Mouse (Mus musculus) ovary, postnatal 14 days (tissue): ENCODE measurements around the gene Kif26a.

Experiments used
- DNase-seq: peaks from one replicate; pipeline ENCODE4 v3.0.0; 2022; ENCODE audit warnings: low spot score

Kif26a gene

DNA sequence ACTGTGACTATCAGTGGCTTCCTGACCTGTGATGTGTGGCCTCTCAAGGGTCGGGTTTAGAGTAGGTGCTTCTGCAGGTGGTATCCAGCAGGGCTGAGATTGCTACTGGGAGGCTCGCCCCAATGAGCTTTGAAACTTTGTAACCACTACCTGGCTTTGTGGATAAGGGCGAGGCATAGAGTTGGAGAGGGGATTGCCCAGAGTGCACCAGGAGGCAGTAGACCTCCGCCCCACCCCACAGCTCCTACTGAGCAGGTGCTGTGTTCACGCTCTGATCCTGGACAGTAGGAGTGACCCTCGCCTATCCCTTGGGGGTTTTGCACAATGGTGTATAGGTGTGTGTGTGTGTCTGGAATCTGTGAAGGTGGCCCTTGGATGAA lies 18.8 kb downstream of the Kif26a start:
- DNase-seq, result no peak

DNA sequence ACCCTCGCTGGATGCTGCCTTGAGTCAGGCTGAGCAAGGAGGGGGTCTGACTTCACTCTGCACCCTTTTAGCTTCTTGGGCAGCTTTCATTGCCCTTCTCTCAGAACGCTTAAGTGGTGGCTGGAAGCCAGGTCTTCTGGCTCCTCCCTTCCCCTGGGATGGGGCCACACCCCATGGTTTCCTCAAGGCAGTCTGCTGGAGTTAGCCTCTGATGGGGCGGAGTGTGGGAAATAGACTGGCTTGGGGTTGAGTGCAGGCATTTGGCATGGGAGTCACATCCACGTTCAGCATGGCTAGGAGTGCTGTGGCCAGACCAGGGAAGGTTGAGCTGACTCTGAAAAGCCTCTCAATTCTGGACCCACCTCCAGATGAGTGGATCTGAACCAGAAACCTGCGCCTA lies 23.2 kb downstream of the Kif26a start:
- DNase-seq, result no peak

DNA sequence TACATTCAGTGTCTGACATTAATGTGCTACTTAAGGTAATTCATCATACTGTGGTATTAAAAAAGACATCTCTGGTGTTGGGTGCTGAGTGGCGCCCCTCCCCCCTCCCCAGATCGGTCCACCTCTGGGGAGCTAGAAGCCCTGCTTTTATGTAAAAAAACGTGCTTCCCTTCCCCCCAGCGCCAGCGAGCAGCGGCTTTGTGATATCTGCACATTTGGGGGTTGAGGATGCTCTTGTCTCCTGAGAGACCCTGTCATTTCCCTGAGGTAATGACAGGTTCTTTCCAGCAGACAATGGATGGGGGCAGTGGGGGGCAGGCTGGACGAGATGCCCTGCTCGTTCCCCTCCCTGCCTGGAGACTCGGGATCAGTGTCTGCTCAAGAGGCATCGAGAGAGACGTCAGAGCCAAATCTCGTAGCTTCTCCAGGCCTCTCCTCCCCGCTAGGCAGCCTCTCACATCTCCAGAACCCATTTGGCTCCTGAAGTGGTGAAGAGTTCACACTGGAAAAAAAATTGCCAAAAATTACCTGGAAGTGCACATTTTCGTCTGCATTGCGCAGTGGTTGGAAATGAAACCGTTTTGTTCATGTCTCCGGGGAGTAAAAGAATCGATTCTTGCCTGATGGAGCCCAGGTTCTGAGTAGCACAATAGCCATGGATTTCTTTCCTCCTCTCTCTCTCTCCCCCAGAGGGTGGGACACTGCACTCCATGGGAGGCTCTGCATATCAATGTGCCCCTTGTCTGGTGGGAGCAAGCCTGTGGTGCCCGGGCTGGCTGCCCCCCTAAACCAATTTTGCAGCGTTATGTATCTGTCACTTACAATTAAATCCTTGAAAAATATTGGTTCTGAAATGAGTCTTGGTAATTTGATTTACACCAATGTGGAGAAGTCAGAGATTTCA lies 24.9 kb downstream of the Kif26a start:
- DNase-seq, result no peak

DNA sequence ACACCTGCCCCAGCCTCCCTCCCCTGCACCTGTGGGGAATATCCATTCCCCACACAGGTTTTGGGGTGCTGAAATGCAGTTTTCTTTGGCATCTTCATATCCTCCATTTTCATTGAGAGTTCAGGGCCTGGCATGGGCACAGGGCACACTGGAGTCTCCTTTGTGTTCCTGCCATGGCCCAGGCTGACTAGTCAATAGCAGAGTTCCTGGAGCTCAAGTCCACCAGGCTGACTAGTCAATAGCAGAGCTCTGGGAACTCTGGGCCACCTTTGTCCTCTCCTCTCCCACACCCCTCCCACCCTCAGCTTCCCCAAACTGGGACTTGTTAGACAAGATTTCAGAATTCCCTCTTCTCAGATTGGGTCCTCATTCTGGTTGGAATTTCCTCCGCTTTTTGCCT lies 25.6 kb downstream of the Kif26a start:
- DNase-seq, result no peak

DNA sequence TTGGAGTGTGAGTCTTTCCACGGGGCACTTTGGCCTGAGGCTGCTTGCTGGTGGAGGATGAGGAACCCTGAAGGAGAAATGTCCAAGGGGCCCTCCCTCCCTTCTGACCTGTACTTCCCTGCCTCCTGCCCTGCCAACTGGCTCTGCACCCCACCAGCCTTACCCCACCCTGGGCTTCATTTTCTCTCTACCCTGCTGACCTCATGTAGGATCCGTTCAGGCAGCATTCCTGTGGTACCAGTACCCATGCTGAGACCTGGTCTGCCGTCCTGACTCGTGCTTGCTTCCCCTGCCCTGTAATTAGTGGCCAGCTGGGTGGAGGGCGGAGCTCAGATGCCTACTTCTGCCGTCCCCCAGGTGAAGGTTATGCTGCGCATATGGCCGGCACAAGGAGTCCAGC lies 26.2 kb downstream of the Kif26a start:
- no peak for DNase-seq

DNA sequence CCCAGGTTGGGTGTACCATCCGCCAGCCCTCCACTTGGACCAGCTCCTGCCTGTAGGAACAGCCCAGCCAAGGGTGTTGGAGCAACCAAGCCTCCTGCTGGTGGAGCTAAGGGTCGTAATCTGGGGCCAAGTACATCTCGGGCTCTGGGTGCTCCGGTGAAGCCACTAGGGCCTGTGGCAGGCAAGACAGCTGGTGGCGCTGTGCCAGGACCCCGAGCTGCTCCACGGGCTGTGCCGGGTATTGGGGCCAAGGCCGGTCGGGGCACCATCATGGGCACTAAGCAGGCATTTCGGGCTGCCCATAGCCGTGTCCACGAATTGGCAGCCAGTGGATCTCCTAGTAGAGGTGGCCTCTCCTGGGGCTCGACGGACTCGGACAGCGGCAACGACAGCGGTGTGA lies 31.7 kb downstream of the Kif26a start:
- DNase-seq, result no peak

DNA sequence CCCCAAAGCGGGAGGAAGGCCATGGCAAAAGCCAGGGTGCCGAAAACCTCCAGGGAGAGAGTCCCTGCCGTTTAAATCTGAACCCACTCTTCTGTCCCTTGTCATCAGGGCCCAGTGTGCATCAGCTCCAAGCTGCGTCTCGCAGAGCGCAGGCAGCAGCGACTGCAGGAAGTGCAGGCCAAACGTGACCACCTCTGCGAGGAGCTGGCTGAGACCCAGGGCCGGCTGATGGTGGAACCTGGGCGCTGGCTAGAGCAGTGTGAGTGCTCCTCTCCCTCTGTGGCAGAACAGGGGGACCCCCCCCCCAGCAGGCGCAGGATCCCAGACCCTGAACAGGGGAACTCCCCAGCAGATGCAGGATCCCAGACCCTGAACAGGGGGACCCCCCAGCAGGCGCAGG lies 33.7 kb downstream of the Kif26a start:
- DNase-seq, result no peak

DNA sequence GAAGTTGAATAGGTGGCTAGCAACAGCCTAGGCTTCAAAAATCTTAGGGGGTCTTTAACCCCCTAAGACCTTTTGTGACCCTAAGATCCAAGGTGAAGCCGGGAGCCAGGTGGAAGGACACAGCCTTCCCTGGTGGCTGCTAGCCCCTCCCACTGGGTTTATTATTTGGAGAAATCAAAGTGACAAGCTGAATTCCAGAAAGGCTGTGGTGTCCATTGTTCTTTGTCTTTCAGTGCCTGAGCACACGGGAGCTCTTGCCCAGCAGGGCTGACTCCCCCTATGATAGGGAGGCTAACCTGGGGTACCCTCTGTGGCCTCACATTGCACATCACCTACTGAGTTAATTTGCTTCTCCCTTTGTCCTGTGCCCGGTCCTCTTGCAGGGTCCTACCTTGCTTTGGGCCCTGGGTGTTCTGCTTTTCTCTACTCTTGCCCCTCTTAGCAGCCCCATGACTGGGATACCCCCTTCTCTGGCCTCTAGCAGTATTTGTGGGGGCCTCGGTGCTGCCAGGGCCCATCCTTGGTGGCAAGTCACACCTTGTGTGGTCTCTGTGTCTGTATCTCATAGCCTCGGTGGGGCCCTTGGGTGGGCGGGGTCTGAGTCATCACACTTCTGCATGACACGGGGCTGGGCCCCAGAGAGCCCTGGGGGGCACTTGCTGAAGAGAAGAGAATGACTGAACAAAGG lies 36.1 kb downstream of the Kif26a start:
- no peak for DNase-seq

DNA sequence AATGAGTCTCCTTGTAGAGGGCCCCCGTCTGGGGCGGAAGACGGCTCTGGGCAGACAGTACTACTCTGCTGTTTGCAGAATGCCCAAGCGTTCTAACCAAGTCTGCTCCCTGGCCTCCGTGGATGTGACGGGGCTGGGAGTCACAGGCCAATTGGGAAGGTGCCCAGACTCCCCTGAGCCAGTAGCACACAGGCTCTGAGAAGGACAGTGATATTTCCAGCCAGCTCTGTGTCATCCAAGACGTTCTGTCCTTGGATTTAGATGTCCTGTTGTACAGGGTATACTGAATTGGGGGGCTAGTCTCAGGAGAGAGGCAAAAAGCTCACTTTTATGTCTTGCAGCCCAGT lies 36.6 kb downstream of the Kif26a start:
- peak; percentile 27 for DNase-seq

DNA sequence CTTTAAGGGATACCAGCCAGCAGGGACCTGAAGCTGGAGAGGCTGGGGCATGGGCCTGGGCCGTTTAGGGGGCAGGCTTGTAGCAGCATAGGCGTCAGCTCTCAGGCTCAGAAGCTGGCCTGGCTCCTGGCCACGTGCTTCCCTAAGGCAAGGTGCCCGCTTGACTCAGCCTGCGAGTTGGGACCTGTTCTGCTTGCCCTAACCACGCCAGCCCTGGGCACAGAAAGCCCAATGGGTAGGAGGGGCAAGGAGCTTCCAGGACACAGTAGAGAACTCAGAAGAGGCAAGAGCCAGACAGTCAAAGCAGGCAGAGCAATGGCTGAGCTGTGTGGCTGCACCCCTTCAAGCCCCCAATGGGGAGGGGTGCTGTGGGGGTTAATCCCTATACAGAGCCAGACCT lies 37.7 kb downstream of the Kif26a start:
- peak; percentile 11 for DNase-seq

DNA sequence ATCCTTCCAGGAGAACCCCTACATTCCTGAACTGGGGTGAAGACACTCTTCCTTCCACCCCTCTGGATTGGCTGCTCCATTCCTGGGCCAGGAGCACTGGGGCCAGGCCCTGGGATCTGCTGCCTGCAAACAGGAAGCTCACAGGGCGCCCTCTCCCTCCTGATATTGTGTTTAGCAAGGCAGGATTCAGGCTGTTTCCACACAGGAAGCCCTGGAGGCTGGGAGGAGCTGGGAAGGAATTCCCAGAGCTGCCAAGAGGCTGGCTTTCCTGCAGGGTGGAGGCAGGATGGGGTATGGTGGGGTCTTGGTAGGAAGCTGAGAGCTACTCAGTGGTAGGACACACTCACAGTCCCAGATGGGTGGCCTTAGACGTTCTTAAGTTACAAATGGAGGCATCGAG lies 38.4 kb downstream of the Kif26a start:
- peak; percentile 27 for DNase-seq

DNA sequence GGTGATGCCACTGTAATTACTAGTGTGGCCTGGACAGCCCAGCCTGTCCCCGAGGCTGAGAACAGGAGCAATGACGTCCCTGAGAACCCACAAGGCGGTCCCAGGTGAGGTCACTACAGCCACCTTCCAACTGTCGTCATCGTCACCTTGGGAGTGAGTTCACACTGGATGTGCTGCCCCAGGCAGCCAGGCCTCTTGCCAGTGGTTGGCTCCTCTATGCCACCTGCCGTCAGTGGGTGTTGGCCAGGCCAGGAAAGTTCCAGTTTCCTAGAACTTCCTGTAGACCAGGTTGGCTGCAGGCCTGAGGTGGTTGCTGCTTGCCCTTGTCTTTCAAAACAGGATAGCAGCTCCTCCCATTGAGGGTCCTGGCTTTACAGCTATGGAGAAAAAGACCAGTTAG lies 40.9 kb downstream of the Kif26a start:
- no peak for DNase-seq

DNA sequence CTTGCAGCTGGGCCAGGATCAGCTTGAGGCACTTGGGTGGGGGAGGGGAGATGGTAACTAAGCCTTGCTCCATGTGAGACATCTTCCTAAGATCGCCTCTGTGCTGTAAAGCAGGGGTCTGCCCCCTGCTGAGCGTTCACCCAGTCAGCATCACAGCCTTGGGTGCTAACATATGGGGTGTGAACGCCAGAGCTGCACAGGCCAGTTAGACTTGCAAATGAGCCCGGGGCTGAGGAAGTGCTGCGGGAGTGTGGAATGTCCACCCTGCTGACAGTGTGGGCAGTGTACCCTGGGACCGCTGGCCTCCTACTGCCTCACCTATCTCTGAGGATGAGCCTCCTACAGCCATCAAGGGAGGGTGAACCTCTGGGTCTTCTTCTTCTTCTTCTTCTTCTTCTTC lies 45.7 kb downstream of the Kif26a start:
- DNase-seq, result no peak

DNA sequence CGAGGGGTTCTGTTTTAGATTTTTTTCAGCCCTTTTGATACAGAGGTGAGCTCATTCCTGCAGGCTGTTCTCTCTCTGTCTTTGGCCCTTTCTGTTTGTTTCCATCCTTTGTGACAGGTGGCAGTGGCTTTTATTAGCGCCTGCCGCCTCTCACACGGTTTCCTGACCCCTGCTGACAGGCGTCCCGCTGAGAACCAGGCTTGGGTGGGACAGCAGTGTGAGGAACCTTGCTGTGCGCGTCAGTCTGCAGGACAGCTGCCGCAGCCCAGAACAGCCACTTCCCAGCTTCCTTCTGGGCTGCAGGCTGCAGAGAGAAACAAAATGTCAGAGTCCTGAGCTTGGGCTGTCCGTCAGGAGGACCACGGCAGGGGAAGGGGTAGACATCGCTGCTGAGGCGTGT lies 49.0 kb downstream of the Kif26a start:
- DNase-seq, result no peak

DNA sequence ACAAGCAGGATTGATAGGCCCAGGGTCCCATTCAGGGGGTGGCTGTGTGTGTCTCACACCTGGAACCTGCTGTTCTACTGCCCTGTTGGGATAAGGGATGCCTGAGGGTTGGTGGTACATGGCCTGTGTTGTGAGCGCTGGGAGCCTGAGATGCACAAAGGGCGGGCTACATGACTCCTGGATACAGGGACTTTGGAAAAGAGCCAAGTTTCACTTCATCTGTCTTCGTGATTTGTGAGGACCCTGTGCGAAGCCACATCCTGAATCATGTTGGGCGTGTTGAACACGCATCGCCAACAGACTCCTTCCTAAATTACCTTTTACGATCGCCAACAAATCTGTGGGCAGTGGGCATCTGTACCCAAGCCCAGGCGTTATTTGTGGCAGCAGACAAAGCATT lies 50.6 kb downstream of the Kif26a start:
- no peak for DNase-seq

DNA sequence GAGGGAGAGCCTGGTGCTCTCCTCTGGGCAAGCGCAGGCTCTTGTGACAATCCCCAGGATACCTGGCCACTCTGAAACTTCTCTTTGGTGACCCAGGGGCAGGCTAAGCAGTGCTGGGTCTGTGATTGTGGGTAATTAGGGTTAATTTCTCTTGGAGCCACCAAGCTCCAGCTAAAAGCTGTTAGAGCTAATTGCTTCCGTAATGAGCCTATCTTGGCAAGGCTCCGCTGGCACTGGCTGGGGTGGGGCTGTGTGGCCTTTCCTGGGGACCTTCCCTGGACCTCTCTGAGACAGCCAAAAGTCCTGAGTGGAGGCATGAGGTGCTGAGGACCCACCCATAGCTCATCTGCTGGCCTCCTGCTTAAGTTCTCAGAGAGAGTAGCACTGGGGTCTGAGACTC lies 53.4 kb downstream of the Kif26a start:
- no peak for DNase-seq

DNA sequence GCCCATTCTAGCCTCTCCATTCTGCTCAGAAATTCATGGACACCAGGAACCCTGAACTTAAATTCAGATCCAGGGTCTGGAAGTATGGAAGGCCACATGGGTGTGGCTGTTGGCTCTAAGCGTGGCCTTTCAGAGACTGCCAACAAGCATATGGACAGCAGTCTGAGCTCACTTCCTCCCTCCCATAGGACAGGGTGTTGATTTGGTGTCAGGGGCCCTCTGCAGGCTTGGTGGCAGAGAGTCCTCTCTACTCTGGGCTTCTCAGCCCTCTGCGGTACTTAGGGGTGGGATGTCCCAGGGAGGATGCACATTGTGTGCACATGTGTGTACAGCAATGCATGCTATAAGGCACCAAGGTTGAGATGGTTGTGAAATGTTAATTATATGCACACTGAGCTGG lies 54.0 kb downstream of the Kif26a start:
- DNase-seq, result no peak

DNA sequence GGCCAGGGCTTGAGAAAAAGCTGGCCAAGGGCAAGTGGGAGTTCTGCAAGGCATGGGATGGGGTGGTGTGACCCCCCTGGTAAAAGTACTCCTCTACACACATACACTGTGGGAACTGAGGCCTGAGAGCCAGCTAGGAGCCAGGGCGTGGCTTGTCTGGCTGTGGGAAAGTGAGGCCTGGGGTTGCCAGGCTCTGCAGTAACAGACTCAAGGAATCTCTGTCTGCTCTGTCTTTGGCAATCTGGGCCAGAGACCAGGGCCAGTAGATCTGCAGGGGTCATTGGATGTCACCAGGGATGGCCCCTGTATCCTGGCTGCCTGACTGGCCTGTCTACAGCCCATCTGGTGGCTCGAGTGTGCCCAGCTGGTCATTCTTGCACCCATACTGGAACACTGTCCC lies 61.2 kb downstream of the Kif26a start:
- no peak for DNase-seq

DNA sequence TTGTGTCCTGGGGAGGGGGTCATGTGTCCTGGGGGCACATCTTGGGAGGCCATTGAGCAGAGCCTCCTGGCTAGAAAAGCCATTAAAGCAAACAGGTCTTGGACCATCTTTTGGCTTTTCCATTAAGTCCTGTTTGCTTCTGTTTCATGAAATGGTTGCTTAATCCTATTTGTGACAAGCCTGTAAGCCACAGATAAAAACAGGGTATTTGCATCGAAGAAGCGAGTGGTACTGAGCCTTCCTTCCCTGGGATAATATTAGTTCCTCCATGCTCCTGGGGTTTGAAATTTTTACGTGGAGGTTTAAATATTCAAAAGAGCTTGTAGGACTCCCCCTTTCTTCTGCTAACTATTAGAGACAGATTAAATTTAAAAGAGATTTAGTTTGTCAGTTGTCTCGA lies 61.7 kb downstream of the Kif26a start:
- DNase-seq, result no peak

DNA sequence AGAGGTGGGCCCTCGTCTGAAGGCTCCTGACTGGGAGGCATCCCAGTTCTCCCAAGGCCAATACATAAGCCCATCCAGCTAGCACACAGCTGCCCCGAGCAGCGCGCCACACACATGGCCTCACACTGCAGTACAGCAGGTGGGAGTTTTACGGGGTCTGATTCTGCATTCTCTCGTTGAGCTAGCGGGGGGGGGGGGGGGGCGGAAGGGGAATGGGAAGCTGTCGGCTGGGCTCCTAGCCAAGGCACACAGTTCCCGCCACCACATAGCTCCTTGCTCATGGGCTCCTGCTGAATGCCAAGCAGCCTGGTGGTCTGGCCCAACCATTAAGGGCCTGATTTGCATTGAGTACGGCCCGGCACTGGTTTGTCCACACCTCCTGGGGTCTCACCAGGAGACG lies 64.6 kb downstream of the Kif26a start:
- DNase-seq, result no peak

DNA sequence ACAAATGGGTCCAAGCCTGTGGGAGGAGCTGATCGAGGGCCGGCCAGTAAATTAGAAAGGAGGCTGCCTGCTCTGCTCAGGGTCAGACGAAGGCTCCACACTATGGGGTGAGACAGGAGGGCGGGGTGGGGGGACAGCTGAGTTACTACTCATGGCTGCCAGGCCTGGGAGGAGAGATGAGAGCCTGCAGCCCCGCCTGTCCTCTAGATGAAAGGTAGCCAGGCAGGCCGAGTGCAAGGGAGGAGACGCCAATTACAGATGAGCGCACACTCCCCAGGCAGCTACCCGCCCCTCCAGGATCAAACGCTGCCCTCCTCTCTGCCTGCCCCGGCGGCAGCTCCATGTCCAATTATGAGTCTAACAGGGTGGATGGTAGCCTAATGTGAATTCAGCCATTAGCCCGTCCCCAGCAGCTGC lies 68.4 kb downstream of the Kif26a start:
- DNase-seq, result no peak

DNA sequence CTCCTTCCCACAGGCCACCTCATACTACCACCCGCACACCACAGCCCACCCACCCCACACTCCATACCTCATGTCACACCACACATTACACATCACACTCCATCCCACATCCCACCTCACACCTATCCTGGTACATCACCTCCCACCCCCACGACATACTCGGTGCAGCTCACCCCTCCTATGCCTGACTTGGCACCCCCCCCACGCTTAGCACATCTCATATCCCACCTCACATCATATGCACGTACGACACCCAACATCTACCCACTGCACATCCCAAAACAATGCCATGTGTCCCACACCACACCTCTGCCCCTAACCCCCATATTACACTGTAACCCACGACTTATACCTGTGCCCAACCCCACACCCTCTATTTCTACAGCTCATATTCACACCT lies 69.5 kb downstream of the Kif26a start:
- DNase-seq, result no peak

DNA sequence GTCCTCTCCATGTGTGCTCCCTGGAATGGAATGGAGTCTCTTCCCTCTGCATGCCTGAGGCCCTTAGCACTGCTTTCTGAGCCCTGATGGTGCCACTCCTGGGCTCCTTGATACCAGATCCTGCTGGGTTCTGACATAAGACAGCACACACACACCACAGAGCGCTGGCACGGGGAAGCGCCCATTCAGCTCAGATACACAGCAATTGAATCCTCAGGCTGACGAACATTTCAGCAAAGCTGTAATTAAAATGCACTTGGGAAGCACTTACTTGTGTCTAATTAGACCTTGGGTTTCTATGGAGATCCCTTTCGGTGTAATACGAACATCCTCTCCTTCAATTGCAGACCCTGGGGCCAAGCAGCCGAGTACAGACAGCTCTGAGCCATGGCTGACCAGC lies 71.0 kb downstream of the Kif26a start:
- DNase-seq, result no peak

DNA sequence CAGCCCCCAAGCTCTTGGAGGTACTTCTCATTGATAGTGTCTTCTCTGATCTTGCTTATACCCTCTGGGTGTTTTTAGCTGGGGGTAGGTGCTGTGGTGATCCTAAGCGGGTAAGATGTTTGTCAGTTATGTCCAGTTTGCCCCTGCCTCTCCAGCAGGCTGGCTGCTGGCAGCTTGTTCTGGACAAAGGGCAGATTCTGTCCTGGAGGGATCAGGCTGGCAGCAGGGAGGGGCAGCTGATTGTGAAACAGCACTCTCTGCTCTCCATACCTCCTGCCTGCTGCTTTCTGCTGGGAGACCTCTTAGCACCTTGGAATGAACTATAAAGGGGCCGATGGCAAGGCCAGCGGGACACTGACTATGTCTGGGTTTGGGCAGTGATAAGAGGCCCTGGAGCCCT lies 71.7 kb downstream of the Kif26a start:
- DNase-seq, result no peak
